Mouse (Mus musculus) MEL (cell line): ENCODE results near the gene Dcaf4. TPM values are rescaled to one million over a fixed set of nuclear protein-coding genes. Genes with fewer than 3 reads are reported as not detected.

Experiments used
- DNase-seq: peaks from one replicate; pipeline ENCODE4 v3.0.0; 2011; ENCODE audit warnings: low read depth, low spot score
- H3K27ac ChIP-seq: 2 replicates; pipeline ENCODE4 v1.5.1; 2012; ENCODE audit warnings: low read depth, mild to moderate bottlenecking, control low read depth, low read length, moderate library complexity; ENCODE audit not compliant: control insufficient read depth
- H3K27me3 ChIP-seq, 2 experiments: fragments of 150-350 bp in 1 of 2; sonication (generic) in 1 of 2; 2 replicates each; pipeline ENCODE4 v1.6.1; 2012; ENCODE audit warnings: low read length in 2 of 2, mild to moderate bottlenecking in 2 of 2, improper control_type of control experiment in 1 of 2, moderate library complexity in 1 of 2; ENCODE audit not compliant: insufficient read depth in 2 of 2, control insufficient read depth in 1 of 2
- H3K36me3 ChIP-seq, 2 experiments: 2 replicates each; pipeline ENCODE4 v1.6.1; 2012 to 2014; ENCODE audit warnings: low read length in 2 of 2, improper control_type of control experiment in 1 of 2, inconsistent platforms in 1 of 2, mild to moderate bottlenecking in 1 of 2; ENCODE audit not compliant: insufficient read depth in 2 of 2, control insufficient read depth in 1 of 2
- H3K4me1 ChIP-seq, 2 experiments: fragments of 150-350 bp in 1 of 2; sonication (generic) in 1 of 2; 2 replicates each; pipeline ENCODE4 v1.6.1; 2012; ENCODE audit warnings: low read length in 2 of 2, improper control_type of control experiment in 1 of 2, mild to moderate bottlenecking in 1 of 2; ENCODE audit not compliant: insufficient read depth in 2 of 2, control insufficient read depth in 1 of 2
- H3K4me3 ChIP-seq, 2 experiments: fragments of 150-350 bp in 1 of 2; sonication (generic) in 1 of 2; 2 replicates each; pipeline ENCODE4 v1.5.1; 2012; ENCODE audit warnings: low read depth in 2 of 2, low read length in 2 of 2, mild to moderate bottlenecking in 2 of 2, moderate library complexity in 2 of 2, control low read depth in 1 of 2, improper control_type of control experiment in 1 of 2; ENCODE audit not compliant: control insufficient read depth in 1 of 2, insufficient read depth in 1 of 2
- H3K79me2 ChIP-seq: 2 replicates; pipeline ENCODE4 v1.6.1; 2012; ENCODE audit warnings: mild to moderate bottlenecking, low read length, moderate library complexity; ENCODE audit not compliant: control insufficient read depth, poor library complexity, insufficient read depth
- H3K9ac ChIP-seq: 2 replicates; pipeline ENCODE4 v1.6.1; 2012; ENCODE audit warnings: low read depth, mild to moderate bottlenecking, control low read depth, low read length, moderate library complexity; ENCODE audit not compliant: control insufficient read depth, poor library complexity, severe bottlenecking
- H3K9me3 ChIP-seq: fragments of 150-350 bp; sonication (generic); replicated peaks from 2 replicates; pipeline ENCODE4 v1.6.1; 2012; ENCODE audit warnings: mild to moderate bottlenecking, low read length, improper control_type of control experiment, moderate library complexity; ENCODE audit not compliant: insufficient read depth
- BHLHE40 ChIP-seq: IDR thresholded peaks from 2 replicates; pipeline ENCODE4 v1.6.1; 2012; ENCODE audit warnings: low read depth, mild to moderate bottlenecking, inconsistent platforms, low read length, improper control_type of control experiment, borderline replicate concordance
- EP300 ChIP-seq, 2 experiments: IDR thresholded peaks; 2 replicates each; pipeline ENCODE4 v1.6.1; 2011; ENCODE audit warnings: improper control_type of control experiment in 2 of 2, low read length in 2 of 2, low read depth in 1 of 2, mild to moderate bottlenecking in 1 of 2
- GATA1 ChIP-seq: IDR thresholded peaks from 2 replicates; pipeline ENCODE4 v1.6.1; 2011; ENCODE audit warnings: low read depth, low read length, improper control_type of control experiment
- HCFC1 ChIP-seq: IDR thresholded peaks from 2 replicates; pipeline ENCODE4 v1.6.1; 2012; ENCODE audit warnings: low read depth, mild to moderate bottlenecking, inconsistent platforms, low read length, improper control_type of control experiment, moderate library complexity
- MEF2A ChIP-seq: IDR thresholded peaks from 2 replicates; pipeline ENCODE4 v1.6.1; 2014; ENCODE audit warnings: low read depth, mild to moderate bottlenecking, inconsistent platforms, low read length, improper control_type of control experiment; ENCODE audit not compliant: poor library complexity, insufficient replicate concordance, severe bottlenecking; ENCODE audit errors: extremely low read depth
- MYB ChIP-seq: IDR thresholded peaks from 2 replicates; pipeline ENCODE4 v1.6.1; 2011; ENCODE audit warnings: mild to moderate bottlenecking, low read depth, low read length, improper control_type of control experiment
- NRF1 ChIP-seq: IDR thresholded peaks from 2 replicates; pipeline ENCODE4 v1.6.1; 2014; ENCODE audit warnings: low read depth, mild to moderate bottlenecking, inconsistent platforms, low read length, improper control_type of control experiment, moderate library complexity; ENCODE audit not compliant: poor library complexity, insufficient read depth, severe bottlenecking
- POLR2A ChIP-seq, 2 experiments: IDR thresholded peaks; 2 replicates each; pipeline ENCODE4 v1.6.1; 2011 to 2012; ENCODE audit warnings: low read length in 2 of 2, mild to moderate bottlenecking in 2 of 2, control low read depth in 1 of 2, improper control_type of control experiment in 1 of 2, low read depth in 1 of 2, moderate library complexity in 1 of 2; ENCODE audit not compliant: control insufficient read depth in 1 of 2, insufficient read depth in 1 of 2, poor library complexity in 1 of 2
- POLR2AphosphoS2 ChIP-seq: IDR thresholded peaks from 2 replicates; pipeline ENCODE4 v1.6.1; 2011; ENCODE audit warnings: low read length, improper control_type of control experiment
- RCOR1 ChIP-seq: IDR thresholded peaks from 2 replicates; pipeline ENCODE4 v1.6.1; 2012; ENCODE audit warnings: low read depth, mild to moderate bottlenecking, inconsistent platforms, low read length, improper control_type of control experiment
- SIN3A ChIP-seq: IDR thresholded peaks from 2 replicates; pipeline ENCODE4 v1.6.1; 2012; ENCODE audit warnings: low read length, improper control_type of control experiment, inconsistent platforms
- SMC3 ChIP-seq: IDR thresholded peaks from 2 replicates; pipeline ENCODE4 v1.6.1; 2011; ENCODE audit warnings: low read depth, low read length, improper control_type of control experiment
- TAL1 ChIP-seq: IDR thresholded peaks from 2 replicates; pipeline ENCODE4 v1.6.1; 2012; ENCODE audit warnings: mild to moderate bottlenecking, inconsistent platforms, low read length, moderate library complexity, mixed read lengths
- TBP ChIP-seq: IDR thresholded peaks from 2 replicates; pipeline ENCODE4 v1.8.0; 2011; ENCODE audit warnings: low read depth, low read length, improper control_type of control experiment
- TCF12 ChIP-seq: IDR thresholded peaks from 2 replicates; pipeline ENCODE4 v1.6.1; 2014; ENCODE audit warnings: low read depth, mild to moderate bottlenecking, inconsistent platforms, low read length, improper control_type of control experiment, moderate library complexity
- USF1 ChIP-seq: IDR thresholded peaks from 2 replicates; pipeline ENCODE4 v1.6.1; 2014; ENCODE audit warnings: low read depth, mild to moderate bottlenecking, inconsistent platforms, low read length, improper control_type of control experiment, moderate library complexity
- ZC3H11A ChIP-seq: IDR thresholded peaks from 2 replicates; pipeline ENCODE4 v1.6.1; 2012; ENCODE audit warnings: low read depth, mild to moderate bottlenecking, inconsistent platforms, low read length, improper control_type of control experiment
- ZKSCAN1 ChIP-seq: IDR thresholded peaks from 2 replicates; pipeline ENCODE4 v1.6.1; 2012; ENCODE audit warnings: low read depth, mild to moderate bottlenecking, inconsistent platforms, low read length, improper control_type of control experiment, moderate library complexity
- polyA plus RNA-seq, 2 experiments: library from polyadenylated mRNA; stranded (reverse) in 1 of 2; unstranded in 1 of 2; fragments of >175 nt in 1 of 2; fragments of >200 nt in 1 of 2; gene quantifications; 2 replicates each; pipeline versions ENCODE4 v1.2.1 to v1.2.4; 2012; ENCODE audit warnings: low replicate concordance in 2 of 2, low read depth in 1 of 2; ENCODE audit not compliant: insufficient read length in 2 of 2, insufficient read depth in 1 of 2, missing spikeins in 1 of 2
- total RNA-seq: library from RNA; depleted of rRNA; stranded (reverse); fragments of 300-350 nt; gene quantifications from 2 replicates; pipeline ENCODE4 v1.2.3, GENCODE M21; 2012

Dcaf4 gene
- total and polyA plus RNA-seq, 3 experiments: 25.7 to 35.9 TPM; not detected in 1

DNA sequence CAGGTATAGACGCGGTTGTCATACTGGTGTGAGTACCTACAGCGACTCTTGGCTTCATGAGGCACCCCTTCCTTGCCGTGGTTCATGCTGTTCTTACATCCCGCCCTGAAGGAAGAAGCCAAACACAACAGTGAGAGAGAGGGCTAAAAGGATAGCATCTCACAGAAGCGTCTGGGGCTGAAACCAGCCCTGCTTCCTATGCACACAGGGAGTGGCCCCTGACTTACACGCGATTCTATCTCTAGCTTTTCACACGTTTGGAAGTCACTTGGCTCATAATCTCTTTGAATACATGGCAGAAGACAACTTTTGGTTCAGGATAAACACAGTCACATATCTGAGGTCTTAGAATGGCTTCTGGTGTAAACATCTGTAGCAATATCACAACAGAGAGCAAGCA is 35.3 kb downstream of the Dcaf4 start:
- Histone ChIP-seq H3K79me2 (no peaks in the 10 kb centered on the region), H3K27me3 (no peaks in the 10 kb centered on the region), H3K9me3 (no peaks in the 10 kb centered on the region), H3K36me3 (no peaks in the 10 kb centered on the region; a peak in 1 of 4 replicates)
- no peak for TF ChIP-seq ZC3H11A
- no peak for TF ChIP-seq ZKSCAN1
- no peak for TF ChIP-seq MYB
- TF ChIP-seq RCOR1: no peak
- TF ChIP-seq NRF1: no peak
- no peak for TF ChIP-seq BHLHE40
- TF ChIP-seq, all 39 proteins: peak for 0
- no peaks in the 10 kb centered on the region for H3K4me1 ChIP-seq
- H3K27ac ChIP-seq: no peak overlapping the region
- no peak overlapping the region for H3K4me3 ChIP-seq
- DNase-seq: no peak
- H3K9ac ChIP-seq: no peak overlapping the region

DNA sequence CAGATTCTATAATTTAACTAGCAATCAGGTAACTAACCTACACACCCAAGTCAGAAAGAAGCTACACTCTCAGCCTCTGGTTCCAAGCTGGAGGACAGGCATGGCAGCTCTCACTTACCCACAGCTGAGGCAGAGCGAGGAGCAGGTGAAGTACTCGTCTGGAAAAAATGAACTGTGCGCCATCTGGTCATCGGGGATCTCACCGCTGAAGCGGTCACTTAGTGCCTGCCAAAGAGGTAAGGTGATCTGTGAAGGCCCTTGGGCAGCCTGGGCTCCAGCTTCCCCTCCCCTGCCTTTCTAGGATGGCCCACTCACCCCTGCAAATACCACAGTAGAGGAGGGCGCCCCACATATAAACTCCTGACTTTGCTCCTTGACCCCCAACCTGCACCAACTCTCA is 38.2 kb downstream of the Dcaf4 start:
- Histone ChIP-seq H3K9ac (no peak overlapping the region), H3K36me3 (no peaks in the 10 kb centered on the region; a peak in 1 of 4 replicates), H3K4me3 (no peak overlapping the region), H3K27ac (no peak overlapping the region), H3K4me1 (no peaks in the 10 kb centered on the region), H3K27me3 (no peaks in the 10 kb centered on the region), H3K9me3 (no peaks in the 10 kb centered on the region), H3K79me2 (no peaks in the 10 kb centered on the region)
- TF ChIP-seq SIN3A (no peak), POLR2AphosphoS2 (no peak), TAL1 (no peak), BHLHE40 (no peak), POLR2A (IDR thresholded peaks at IDR 0.05; ENCODE audit: control insufficient read depth in 1 of 2, insufficient read depth in 1 of 2, low read depth in 1 of 2, low read length in 2 of 2, poor library complexity in 1 of 2) (no peak), TCF12 (no peak), USF1 (no peak), RCOR1 (no peak), HCFC1 (no peak), TBP (no peak), GATA1 (no peak), EP300 (IDR thresholded peaks at IDR 0.05; ENCODE audit: low read depth in 1 of 2, low read length in 2 of 2) (no peak), NRF1 (no peak), ZC3H11A (no peak), SMC3 (no peak), MEF2A (no peak)
- no peak for DNase-seq
